Mouse (Mus musculus): ENCODE measurements around the gene Prtn3. TPM values are rescaled to one million over a fixed set of nuclear protein-coding genes. Genes with fewer than 3 reads are reported as not detected.
"Not testable (repeated sequence)": the region's sequence is repeated elsewhere in the genome, so short reads cannot be mapped to it uniquely, and the experiment has no call there.

Prtn3 gene
- total RNA-seq, 2 experiments from 2014 or later = not detected

DNA sequence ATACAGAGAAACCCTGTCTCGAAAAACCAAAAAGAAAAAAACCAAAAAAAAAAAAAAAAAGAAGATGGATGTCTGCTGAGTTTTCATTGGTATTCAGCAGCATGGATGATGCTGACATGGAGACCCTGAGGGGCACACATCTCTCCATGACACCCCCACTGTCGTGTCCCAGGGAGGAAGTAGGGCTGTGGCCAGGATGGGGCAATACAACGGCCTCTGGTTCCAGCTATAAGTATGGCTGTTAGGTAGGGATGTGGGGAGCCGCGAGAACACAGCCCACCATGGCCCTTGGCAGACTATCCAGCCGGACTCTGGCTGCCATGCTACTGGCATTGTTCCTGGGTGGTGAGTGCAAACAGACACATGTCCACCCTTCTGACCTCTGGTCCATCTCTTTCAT lies 11.8 kb downstream of the Prtn3 start, which contains the start of gene Elane:
Elane (plus strand) TSS at position 194 of the 400 bp plus-strand sequence.
- intact Hi-C loops (cut with DNase I) = loop anchor here (10.0 kb wide), 1 partner anchor 51 kb away; no protein-coding TSS in a partner anchor
- Histone ChIP-seq H3K4me3 (no peak within 1 kb of the TSS), H3K27ac (peak within 1 kb of the TSS; percentile 77)
- no peak for DNase-seq
- TF ChIP-seq CTCF (IDR thresholded peaks at IDR 0.05) = no peak

DNA sequence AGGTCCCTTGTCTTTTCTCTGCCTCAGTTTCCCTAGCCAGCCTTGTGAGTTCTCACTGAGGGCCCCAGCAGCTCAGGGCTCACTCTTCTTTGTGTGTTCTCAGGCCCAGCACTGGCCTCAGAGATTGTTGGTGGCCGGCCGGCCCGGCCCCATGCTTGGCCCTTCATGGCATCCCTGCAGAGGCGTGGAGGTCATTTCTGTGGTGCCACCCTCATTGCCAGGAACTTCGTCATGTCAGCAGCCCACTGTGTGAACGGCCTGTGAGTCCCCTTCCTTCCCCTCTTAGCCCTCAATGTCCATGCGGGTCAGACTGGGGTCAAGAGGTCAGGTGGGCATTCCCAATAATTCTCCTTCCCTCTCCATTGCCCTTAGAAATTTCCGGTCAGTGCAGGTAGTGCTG lies 12.3 kb downstream of the Prtn3 start:
- no peak for TF ChIP-seq CTCF (IDR thresholded peaks at IDR 0.05)
- DNase-seq = no peak
- intact Hi-C loops (cut with DNase I) = loop anchor here (10.0 kb wide), 1 partner anchor 52 kb away; no protein-coding TSS in a partner anchor

DNA sequence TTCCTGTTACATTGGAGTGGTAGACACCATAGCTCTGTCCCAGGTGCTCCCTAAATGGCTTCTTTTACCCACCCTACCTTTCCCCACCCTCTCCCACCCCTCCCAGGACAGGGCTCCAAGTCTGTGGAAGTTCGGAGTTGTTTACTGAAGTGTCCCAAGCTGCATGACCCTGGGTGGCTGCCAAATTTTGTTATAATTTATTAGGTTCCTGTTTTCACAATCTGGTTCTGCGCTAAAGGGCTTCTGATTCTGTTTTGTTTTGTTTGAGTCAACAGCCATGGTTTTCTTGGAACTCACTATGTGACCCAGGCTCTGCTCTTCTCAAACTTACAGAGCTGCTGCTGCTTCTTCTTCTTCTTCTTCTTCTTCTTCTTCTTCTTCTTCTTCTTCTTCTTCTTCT lies 15.1 kb downstream of the Prtn3 start:
- Histone ChIP-seq H3K4me3 (no peak overlapping the region), H3K27ac (no peak overlapping the region)
- no peak for TF ChIP-seq CTCF (IDR thresholded peaks at IDR 0.05)
- DNase-seq = no peak
- intact Hi-C loops (cut with DNase I) = loop anchor here (10.0 kb wide), 1 partner anchor 55 kb away; no protein-coding TSS in a partner anchor

More for the DNA sequence above, 12.3 kb downstream of the Prtn3 start:
- no peak overlapping the region for H3K4me3 ChIP-seq
- H3K27ac ChIP-seq = no peak overlapping the region

DNA sequence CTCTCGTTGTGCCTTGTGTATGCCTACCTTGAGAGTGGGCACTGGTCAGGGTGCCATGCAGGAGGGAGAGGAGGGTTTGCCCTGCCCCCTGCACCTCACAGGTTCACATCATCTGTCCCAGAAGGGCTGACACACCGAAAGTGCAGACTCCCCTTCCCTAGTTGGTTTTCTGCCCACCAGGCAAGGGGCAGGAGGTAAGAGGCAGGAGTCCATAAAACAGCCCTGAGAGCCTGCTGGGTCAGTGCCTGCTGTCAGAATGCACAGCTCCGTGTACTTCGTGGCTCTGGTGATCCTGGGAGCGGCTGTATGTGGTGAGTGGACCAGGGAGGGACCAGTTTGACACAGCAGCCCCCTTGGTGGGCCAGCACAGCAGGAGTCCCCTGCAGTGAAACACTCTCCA lies 16.4 kb downstream of the Prtn3 start, which contains the start of gene Cfd:
Cfd (plus strand) TSS at position 184 of the 400 bp plus-strand sequence.
- no peak within 1 kb of the TSS for H3K4me3 ChIP-seq
- intact Hi-C loops (cut with DNase I) = no loop called here
- DNase-seq = no peak
- no peak within 1 kb of the TSS for H3K27ac ChIP-seq
- TF ChIP-seq CTCF (IDR thresholded peaks at IDR 0.05) = no peak

DNA sequence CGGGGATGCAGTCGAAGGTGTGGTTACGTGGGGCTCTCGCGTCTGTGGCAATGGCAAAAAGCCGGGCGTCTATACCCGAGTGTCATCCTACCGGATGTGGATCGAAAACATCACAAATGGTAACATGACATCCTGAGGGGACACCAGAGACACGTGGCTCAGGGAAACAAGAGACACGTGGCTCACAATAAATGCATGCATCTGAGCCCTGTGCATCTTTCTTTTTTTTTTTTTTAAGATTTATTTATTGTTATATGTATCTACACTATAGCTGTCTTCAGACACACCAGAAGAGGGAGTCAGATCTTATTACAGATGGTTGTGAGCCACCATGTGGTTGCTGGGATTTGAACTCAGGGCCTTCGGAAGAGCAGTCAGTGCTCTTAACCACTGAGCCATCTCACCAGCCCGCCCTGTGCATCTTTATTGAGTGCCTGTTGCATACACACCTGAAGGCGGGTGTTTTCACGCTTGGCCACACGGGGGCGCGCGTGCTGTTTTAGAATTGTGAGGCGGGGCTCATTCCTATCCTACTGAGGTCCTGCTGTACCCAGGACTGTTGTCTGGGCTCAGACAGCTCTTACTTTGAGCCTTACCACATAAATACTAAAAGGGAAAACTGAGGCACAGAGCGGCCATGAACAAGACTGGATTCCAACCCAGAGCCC lies 18.3 kb downstream of the Prtn3 start:
- H3K4me3 ChIP-seq, H3K27ac ChIP-seq: not testable (repeated sequence)
- intact Hi-C loops (cut with DNase I) = loop anchor here (2.0 kb wide), 2 partner anchors 32 to 66 kb away; no protein-coding TSS in a partner anchor
- DNase-seq = peak; percentile 78
- TF ChIP-seq CTCF (IDR thresholded peaks at IDR 0.05) = peak; percentile 83

DNA sequence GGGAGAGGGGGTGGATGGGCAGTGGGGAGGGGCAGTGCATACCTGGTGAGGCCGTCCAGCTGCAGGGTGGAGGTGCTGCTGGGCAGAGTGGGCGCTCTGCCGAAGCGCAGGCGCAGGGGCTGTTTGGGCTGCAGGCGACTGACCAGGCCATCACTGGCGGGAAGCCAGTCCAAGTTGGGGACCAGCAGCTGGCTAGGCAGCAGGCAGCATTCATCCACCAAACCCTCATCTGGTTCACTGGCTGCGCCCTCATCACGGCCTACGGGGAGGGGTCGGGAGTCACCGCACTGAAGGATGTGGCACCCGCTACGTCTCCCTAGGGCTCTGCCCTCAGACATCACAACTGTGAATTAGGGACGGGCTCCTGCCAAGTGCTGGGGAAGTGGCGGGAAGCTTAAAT lies 22.0 kb downstream of the Prtn3 start:
- H3K4me3 ChIP-seq = no peak overlapping the region
- DNase-seq = peak; percentile 40
- TF ChIP-seq CTCF (IDR thresholded peaks at IDR 0.05) = no peak

DNA sequence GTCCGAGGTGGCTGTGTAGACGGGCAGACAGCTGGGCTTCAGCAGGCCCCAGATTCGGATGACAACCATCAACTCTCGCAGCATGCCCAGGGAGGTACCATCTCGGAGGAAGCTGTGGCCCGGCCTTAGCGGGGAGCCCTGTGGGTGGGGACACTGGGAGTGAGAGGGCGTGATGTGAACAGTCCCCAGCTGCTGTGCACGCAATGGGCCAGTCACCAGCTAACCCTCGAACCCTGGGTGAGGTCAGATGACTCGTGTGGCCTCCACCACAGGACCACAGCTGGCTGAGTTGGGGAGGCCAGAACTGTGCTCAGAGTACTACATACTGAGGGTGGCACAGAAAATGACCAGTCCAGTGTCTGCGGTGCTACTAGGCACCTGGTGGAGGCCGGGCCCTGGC lies 22.5 kb downstream of the Prtn3 start:
- Histone ChIP-seq H3K27ac (no peak overlapping the region), H3K4me3 (no peak overlapping the region)
- no peak for DNase-seq
- intact Hi-C loops (cut with DNase I) = no loop called here
- TF ChIP-seq CTCF (IDR thresholded peaks at IDR 0.05) = no peak

More for the DNA sequence above, 22.0 kb downstream of the Prtn3 start:
- no peak overlapping the region for H3K27ac ChIP-seq
- intact Hi-C loops (cut with DNase I) = no loop called here

DNA sequence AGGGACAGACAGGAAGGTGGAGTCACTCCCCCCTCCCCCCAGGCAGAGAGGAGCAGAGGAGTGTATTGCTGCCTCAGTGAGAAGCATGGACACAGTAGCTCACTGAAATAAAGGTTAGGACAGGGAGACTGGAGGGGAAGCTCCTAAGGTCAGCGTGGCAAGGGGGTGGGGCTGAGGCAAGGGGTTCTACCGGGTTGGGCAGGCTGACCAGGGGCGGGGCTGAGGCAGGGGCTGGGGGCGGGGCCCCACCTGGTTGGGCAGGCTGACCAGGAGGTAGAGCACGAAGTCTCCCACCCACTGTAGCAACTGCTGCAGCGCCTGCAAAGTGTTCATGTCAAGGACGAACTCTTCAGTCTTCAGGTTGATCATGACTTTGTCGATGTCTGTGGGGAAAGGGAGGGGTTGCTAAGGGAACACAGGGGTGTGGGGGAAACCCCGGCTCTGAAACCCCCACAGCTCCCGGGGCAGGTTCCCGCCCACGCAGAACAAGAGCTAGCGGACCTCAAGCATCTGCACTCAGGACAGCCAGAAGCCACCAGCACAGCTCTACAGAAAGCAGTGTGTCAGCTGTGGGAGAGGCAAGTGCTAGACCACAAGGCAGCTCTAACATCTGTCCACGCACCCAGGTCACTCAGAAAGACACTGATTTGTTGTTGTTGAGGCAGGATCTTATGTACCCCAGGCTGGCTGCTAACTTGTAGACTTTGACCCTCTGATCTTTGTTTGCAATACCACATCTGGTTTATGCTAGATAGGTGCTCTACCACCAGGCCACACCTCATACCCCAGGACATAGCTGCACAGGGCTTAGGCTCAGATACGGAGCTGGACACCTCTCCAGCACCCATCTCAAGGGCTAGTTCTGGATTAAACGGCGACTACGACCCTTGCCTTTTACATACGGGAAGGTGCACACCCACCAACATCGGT lies 23.3 kb downstream of the Prtn3 start:
- no peak for DNase-seq
- intact Hi-C loops (cut with DNase I) = no loop called here

DNA sequence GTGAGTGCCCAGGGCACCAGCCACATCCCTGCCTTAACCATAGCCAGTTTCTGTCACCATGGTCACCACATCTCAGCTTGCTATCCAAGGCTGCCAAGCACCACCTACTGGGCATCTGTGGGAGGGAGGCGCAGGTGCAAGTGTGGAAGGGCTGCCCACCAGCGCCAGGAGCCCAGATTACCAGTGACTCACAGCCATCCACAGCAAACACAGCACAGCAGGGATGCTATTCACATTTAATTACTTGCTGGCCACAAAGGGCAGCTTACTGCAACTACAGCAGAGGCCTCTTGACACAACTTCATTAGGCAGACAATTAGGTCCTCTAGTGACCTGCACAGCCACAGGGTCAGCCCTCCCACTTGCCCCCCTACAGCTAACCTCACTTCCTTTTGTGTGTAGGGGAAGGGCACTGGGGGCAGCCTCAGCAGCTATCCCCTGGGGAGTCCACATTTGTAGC lies 26.7 kb downstream of the Prtn3 start:
- peak; percentile 2; the same call in 1 of the 2 replicates for TF ChIP-seq CTCF (IDR thresholded peaks at IDR 0.05)
- H3K27ac ChIP-seq = no peak overlapping the region
- no peak for DNase-seq
- H3K4me3 ChIP-seq = no peak overlapping the region
- intact Hi-C loops (cut with DNase I) = loop anchor here (2.0 kb wide), 1 partner anchor 28 kb away; no protein-coding TSS in a partner anchor

More for the DNA sequence above, 23.3 kb downstream of the Prtn3 start:
- Histone ChIP-seq H3K4me3 (no peak overlapping the region), H3K27ac (no peak overlapping the region)
- no peak for TF ChIP-seq CTCF (IDR thresholded peaks at IDR 0.05)

DNA sequence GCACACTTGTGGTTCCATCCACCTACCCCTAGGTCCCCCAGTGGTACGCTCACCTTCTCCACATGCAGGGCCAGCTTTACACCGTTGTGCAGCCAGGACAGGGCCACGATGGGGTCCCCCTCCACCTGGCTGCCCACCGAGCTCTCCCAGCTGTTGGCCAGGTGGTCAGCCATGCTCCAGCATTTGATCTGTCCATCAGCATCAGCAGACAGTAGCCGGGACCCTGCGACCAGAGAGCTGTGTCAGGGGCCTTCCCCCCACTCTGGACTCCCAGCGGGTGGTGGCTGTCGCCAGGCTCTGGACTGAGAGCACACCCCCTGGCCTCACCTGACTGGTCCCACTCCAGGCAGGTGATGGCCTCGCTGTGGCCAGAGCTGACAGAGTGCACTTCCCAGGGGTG lies 32.4 kb downstream of the Prtn3 start:
- H3K27ac ChIP-seq = no peak overlapping the region
- DNase-seq = no peak
- H3K4me3 ChIP-seq = no peak overlapping the region
- no peak for TF ChIP-seq CTCF (IDR thresholded peaks at IDR 0.05)
- intact Hi-C loops (cut with DNase I) = no loop called here

DNA sequence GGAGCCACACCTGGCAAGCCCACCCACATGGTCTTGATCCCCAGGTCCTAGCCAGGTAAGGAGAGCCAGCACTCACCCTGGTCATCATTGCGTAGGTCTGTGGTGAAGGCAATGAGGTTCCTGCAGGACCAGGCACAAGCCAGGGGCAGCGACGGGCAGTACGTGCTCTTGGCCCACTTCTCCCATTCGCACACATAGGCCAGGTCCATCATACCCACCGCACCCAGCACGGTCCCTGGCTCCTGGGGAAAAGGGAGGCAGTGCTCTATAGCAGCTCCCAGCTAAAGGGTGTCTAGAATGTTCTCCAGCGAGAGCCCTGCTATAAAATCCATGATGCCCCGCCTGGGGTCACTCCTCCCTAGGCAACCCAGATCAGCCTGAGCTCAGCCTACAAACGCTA lies 33.1 kb downstream of the Prtn3 start:
- Histone ChIP-seq H3K4me3 (no peak overlapping the region), H3K27ac (no peak overlapping the region)
- intact Hi-C loops (cut with DNase I) = no loop called here
- no peak for TF ChIP-seq CTCF (IDR thresholded peaks at IDR 0.05)
- DNase-seq = no peak

DNA sequence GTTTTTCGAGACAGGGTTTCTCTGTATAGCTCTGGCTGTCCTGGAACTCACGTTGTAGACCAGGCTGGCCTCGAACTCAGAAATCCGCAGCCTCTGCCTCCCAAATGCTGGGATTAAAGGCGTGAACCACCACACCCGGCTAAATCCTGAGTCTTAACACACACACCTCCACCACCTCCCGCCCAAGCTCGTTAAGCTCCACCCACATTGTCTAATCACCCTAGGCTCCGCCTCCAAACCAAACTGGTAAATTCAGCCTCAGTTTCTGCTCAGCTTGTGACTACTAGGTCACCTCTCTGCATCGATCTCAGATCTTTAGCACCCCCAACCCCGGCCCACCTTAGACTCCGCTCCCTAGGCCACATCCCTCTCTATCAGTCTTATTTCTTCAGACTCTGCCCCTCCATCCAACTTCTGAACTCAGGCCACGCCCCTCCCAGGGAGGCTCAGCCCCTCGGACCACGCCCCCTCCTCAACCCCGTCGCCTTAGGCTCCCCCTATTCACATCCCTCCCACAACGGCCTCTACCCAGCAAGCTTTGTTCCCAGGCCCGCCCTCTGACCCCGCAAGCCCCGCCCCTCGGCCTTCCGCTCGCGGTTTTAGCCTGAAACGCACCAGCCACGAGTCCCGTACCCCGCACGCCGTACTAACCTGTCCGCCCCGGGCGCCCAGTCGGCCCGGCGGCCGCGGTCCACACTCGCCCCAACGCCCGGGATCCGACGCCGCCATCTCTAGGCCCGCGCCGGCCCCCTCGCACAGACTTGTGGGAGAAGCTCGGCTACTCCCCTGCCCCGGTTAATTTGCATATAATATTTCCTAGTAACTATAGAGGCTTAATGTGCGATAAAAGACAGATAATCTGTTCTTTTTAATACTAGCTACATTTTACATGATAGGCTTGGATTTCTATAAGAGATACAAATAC lies 34.2 kb downstream of the Prtn3 start, which contains the start of gene Med16:
Med16 (minus strand) TSS at position 757 of the 925 bp plus-strand sequence.
- intact Hi-C loops (cut with DNase I) = no loop called here
- DNase-seq = peak; percentile 97
- Histone ChIP-seq H3K4me3 (peak within 1 kb of the TSS; percentile 70), H3K27ac (peak within 1 kb of the TSS; percentile 100)
- no peak for TF ChIP-seq CTCF (IDR thresholded peaks at IDR 0.05)

All from gastrocnemius, adult 2 months (tissue).